Mouse (Mus musculus) gastrocnemius, adult 2 months (tissue): ENCODE data around the gene Ube2h. TPM values are rescaled to one million over a fixed set of nuclear protein-coding genes. Genes with fewer than 3 reads are reported as not detected.

Experiments used
- DNase-seq: peaks from one replicate; pipeline ENCODE4 v3.0.0; 2022
- H3K27ac ChIP-seq: fragments of 200-600 bp; 2 replicates; pipeline ENCODE4 v1.8.1; 2022; ENCODE audit warnings: mild to moderate bottlenecking
- H3K4me3 ChIP-seq: fragments of 200-600 bp; 2 replicates; pipeline ENCODE4 v1.8.1; 2022; ENCODE audit warnings: mild to moderate bottlenecking, moderate library complexity
- CTCF ChIP-seq: fragments of 200-600 bp; IDR thresholded peaks from 2 replicates; pipeline ENCODE4 v1.8.1; 2022; ENCODE audit warnings: antibody characterized with exemption, mild to moderate bottlenecking, moderate library complexity
- intact Hi-C: fragments of 180-260 bp; cut with DNase I; formaldehyde crosslinking; loops from one replicate; pipeline ENCODE4 v1.15.1; 2025
- total RNA-seq, 2 experiments: library from RNA; stranded (reverse); gene quantifications; 2 replicates each; pipeline ENCODE4 v1.2.3; 2021

Gene Ube2h
- total RNA-seq, 2 experiments from 2014 or later: 39.6 to 81.2 TPM

- peak overlapping the region; percentile 81 for H3K27ac ChIP-seq
- peak; percentile 73 for DNase-seq
- peak overlapping the region; percentile 1; the same call in 1 of the 2 replicates for H3K4me3 ChIP-seq
- intact Hi-C loops: loop anchor here (5.0 to 10.0 kb wide), 2 partner anchors 53 to 69 kb away; no protein-coding TSS in a partner anchor
- no peak for TF ChIP-seq CTCF
Measured at GRCm38 (mm10) chr6:30287958-30288357, 16.4 kb downstream of the Ube2h start.

- TF ChIP-seq CTCF: no peak
Measured at GRCm38 (mm10) chr6:30286642-30287041, 17.7 kb downstream of the Ube2h start.

GRCm38 (mm10) chr6:30284177-30284576, 20.2 kb downstream of the Ube2h start:
- intact Hi-C loops: loop anchor here (10.0 kb wide), 1 partner anchor 49 kb away; no protein-coding TSS in a partner anchor
- no peak overlapping the region for H3K27ac ChIP-seq
- no peak for TF ChIP-seq CTCF

More at GRCm38 (mm10) chr6:30286642-30287041, 17.7 kb downstream of the Ube2h start:
- intact Hi-C loops: loop anchor here (5.0 to 10.0 kb wide), 2 partner anchors 52 to 71 kb away; no protein-coding TSS in a partner anchor
- H3K27ac ChIP-seq: peak overlapping the region; percentile 80
- no peak for DNase-seq
- peak overlapping the region; percentile 5; the same call in 1 of the 2 replicates for H3K4me3 ChIP-seq

GRCm38 (mm10) chr6:30282361-30282760, 22.0 kb downstream of the Ube2h start:
- H3K27ac ChIP-seq: peak overlapping the region; percentile 51; the same call in 1 of the 2 replicates
- no peak overlapping the region for H3K4me3 ChIP-seq
- intact Hi-C loops: loop anchor here (10.0 kb wide), 1 partner anchor 48 kb away; no protein-coding TSS in a partner anchor
- no peak for TF ChIP-seq CTCF
- no peak for DNase-seq

More at GRCm38 (mm10) chr6:30284177-30284576, 20.2 kb downstream of the Ube2h start:
- H3K4me3 ChIP-seq: no peak overlapping the region
- no peak for DNase-seq

- no peak for DNase-seq
- H3K4me3 ChIP-seq: no peak overlapping the region
- intact Hi-C loops: no loop called here
- H3K27ac ChIP-seq: peak overlapping the region; percentile 44
- peak; percentile 62 for TF ChIP-seq CTCF
Measured at GRCm38 (mm10) chr6:30278374-30278773, 26.0 kb downstream of the Ube2h start.

- no peak overlapping the region for H3K27ac ChIP-seq
- intact Hi-C loops: no loop called here
- TF ChIP-seq CTCF: no peak
- no peak for DNase-seq
- H3K4me3 ChIP-seq: no peak overlapping the region
Measured at GRCm38 (mm10) chr6:30276882-30277281, 27.5 kb downstream of the Ube2h start.

GRCm38 (mm10) chr6:30276375-30276774, 28.0 kb downstream of the Ube2h start:
- DNase-seq: peak; percentile 45
- H3K27ac ChIP-seq: peak overlapping the region; percentile 32; the same call in 1 of the 2 replicates
- intact Hi-C loops: no loop called here
- H3K4me3 ChIP-seq: no peak overlapping the region
- no peak for TF ChIP-seq CTCF

- Histone ChIP-seq H3K27ac (peak overlapping the region; percentile 32; the same call in 1 of the 2 replicates), H3K4me3 (no peak overlapping the region)
- no peak for TF ChIP-seq CTCF
- DNase-seq: no peak
- intact Hi-C loops: no loop called here
Measured at GRCm38 (mm10) chr6:30275159-30275847, 29.0 kb downstream of the Ube2h start.

GRCm38 (mm10) chr6:30272911-30273310, 31.4 kb downstream of the Ube2h start:
- no peak for TF ChIP-seq CTCF
- DNase-seq: no peak
- Histone ChIP-seq H3K4me3 (no peak overlapping the region), H3K27ac (peak overlapping the region; percentile 59)
- intact Hi-C loops: no loop called here

- H3K27ac ChIP-seq: peak overlapping the region; percentile 41
- intact Hi-C loops: no loop called here
- DNase-seq: no peak
- no peak for TF ChIP-seq CTCF
- no peak overlapping the region for H3K4me3 ChIP-seq
Measured at GRCm38 (mm10) chr6:30272338-30272905, 31.9 kb downstream of the Ube2h start.

GRCm38 (mm10) chr6:30269846-30270245, 34.5 kb downstream of the Ube2h start:
- TF ChIP-seq CTCF: no peak

GRCm38 (mm10) chr6:30267486-30267885, 36.9 kb downstream of the Ube2h start:
- intact Hi-C loops: no loop called here
- no peak overlapping the region for H3K4me3 ChIP-seq
- no peak for DNase-seq
- no peak for TF ChIP-seq CTCF
- H3K27ac ChIP-seq: peak overlapping the region; percentile 52

More at GRCm38 (mm10) chr6:30269846-30270245, 34.5 kb downstream of the Ube2h start:
- DNase-seq: no peak
- no peak overlapping the region for H3K4me3 ChIP-seq
- H3K27ac ChIP-seq: peak overlapping the region; percentile 53
- intact Hi-C loops: no loop called here

GRCm38 (mm10) chr6:30265402-30265801, 38.9 kb downstream of the Ube2h start:
- Histone ChIP-seq H3K27ac (0 out of 2 replicates have a peak overlapping the region, but pooled peaks have one; percentile 28), H3K4me3 (no peak overlapping the region)
- intact Hi-C loops: no loop called here
- no peak for TF ChIP-seq CTCF
- no peak for DNase-seq
